Mouse (Mus musculus) embryonic facial prominence, embryonic 11.5 days (tissue): ENCODE data around the gene Ift20. TPM values are rescaled to one million over a fixed set of nuclear protein-coding genes. Genes with fewer than 3 reads are reported as not detected.

Experiments
- polyA plus RNA-seq: library from polyadenylated mRNA; unstranded; fragments of >200 nt; fragmentation: Nextera tagmentation; extraction: Ambion mirVana; gene quantifications from 2 replicates; pipeline ENCODE4 v1.2.1, GENCODE M21; 2014

Ift20 gene
- polyA plus RNA-seq, 1 experiment from 2014 or later = 138 TPM

Other genes starting within 250 kb of the Ift20 start
- gene BC030499, start 245.5 kb upstream of the Ift20 start, polyA plus RNA-seq = 0.11 TPM in 1 of 2 replicates, not detected in the other
- gene Spag5, start 234.8 kb upstream of the Ift20 start, polyA plus RNA-seq = 54.8 and 62.0 TPM in 2 replicates
- 2.7 and 4.6 TPM in 2 replicates for gene Aldoc, start 213.4 kb upstream of the Ift20 start, polyA plus RNA-seq
- 55.4 and 64.0 TPM in 2 replicates for gene Pigs, start 207.9 kb upstream of the Ift20 start, polyA plus RNA-seq
- gene Unc119, start 192.9 kb upstream of the Ift20 start, polyA plus RNA-seq = 77.0 and 84.7 TPM in 2 replicates
- gene Foxn1, start 149.8 kb upstream of the Ift20 start, polyA plus RNA-seq = 0.14 and 0.50 TPM in 2 replicates
- not detected in 2 replicates for gene Slc13a2, start 114.1 kb upstream of the Ift20 start, polyA plus RNA-seq
- 13.0 and 14.9 TPM in 2 replicates for gene Slc46a1, start 70.7 kb upstream of the Ift20 start, polyA plus RNA-seq
- gene Sarm1, start 38.6 kb upstream of the Ift20 start, polyA plus RNA-seq = 4.1 and 4.7 TPM in 2 replicates
- 24.8 and 30.4 TPM in 2 replicates for gene Vtn, start 37.3 kb upstream of the Ift20 start, polyA plus RNA-seq
- not detected in 2 replicates for gene Sebox, start 32.9 kb upstream of the Ift20 start, polyA plus RNA-seq
- 66.4 and 70.1 TPM in 2 replicates for gene Tmem199, start 24.2 kb upstream of the Ift20 start, polyA plus RNA-seq
- gene Poldip2, start 24.2 kb upstream of the Ift20 start, polyA plus RNA-seq = 159 and 161 TPM in 2 replicates
- 91.6 and 91.9 TPM in 2 replicates for gene Tnfaip1, start within 50 bp of the Ift20 start, polyA plus RNA-seq
- gene Tmem97, start 14.4 kb downstream of the Ift20 start, polyA plus RNA-seq = 73.7 and 76.3 TPM in 2 replicates
- gene Nlk, start 161.0 kb downstream of the Ift20 start, polyA plus RNA-seq = 21.1 and 22.8 TPM in 2 replicates
- gene Ccnq, start 215.4 kb downstream of the Ift20 start, polyA plus RNA-seq = 44.4 TPM in 2 replicates